Mouse (Mus musculus) kidney, embryonic 16.5 days (tissue): Measurements from ENCODE around the gene Slc2a1. TPM values are rescaled to one million over a fixed set of nuclear protein-coding genes. Genes with fewer than 3 reads are reported as not detected.

Experiments used
- ATAC-seq: fragments of 200-750 bp; cut with Nextera tagmentation; 2 replicates; pipeline ENCODE4 v1.8.0; 2017; ENCODE audit warnings: moderate TSS enrichment; ENCODE audit not compliant: low FRiP score, low TSS enrichment
- H3K27ac ChIP-seq: fragments of 300-500 bp; sonication (generic); 2 replicates; pipeline ENCODE4 v1.5.1; 2014; ENCODE audit warnings: low read length
- H3K27me3 ChIP-seq: fragments of 300-500 bp; sonication (generic); 2 replicates; pipeline ENCODE4 v1.6.1; 2014; ENCODE audit warnings: low read length, control low read depth, mixed read lengths; ENCODE audit not compliant: insufficient read depth
- H3K36me3 ChIP-seq: fragments of 300-500 bp; sonication (generic); 2 replicates; pipeline ENCODE4 v1.6.1; 2014; ENCODE audit warnings: low read length, control low read depth, mixed read lengths; ENCODE audit not compliant: insufficient read depth
- H3K4me1 ChIP-seq: fragments of 300-500 bp; sonication (generic); 2 replicates; pipeline ENCODE4 v1.6.1; 2014; ENCODE audit warnings: low read length, control low read depth, mixed read lengths; ENCODE audit not compliant: insufficient read depth
- H3K4me2 ChIP-seq: fragments of 300-500 bp; sonication (generic); replicated peaks from 2 replicates; pipeline ENCODE4 v1.6.1; 2014; ENCODE audit warnings: low read depth, low read length
- H3K4me3 ChIP-seq: fragments of 300-500 bp; sonication (generic); 2 replicates; pipeline ENCODE4 v1.5.1; 2014; ENCODE audit warnings: mild to moderate bottlenecking, low read length
- H3K9ac ChIP-seq: fragments of 300-500 bp; sonication (generic); replicated peaks from 2 replicates; pipeline ENCODE4 v1.6.1; 2014; ENCODE audit warnings: low read length
- H3K9me3 ChIP-seq: fragments of 300-500 bp; sonication (generic); 2 replicates; pipeline ENCODE4 v1.6.1; 2016; ENCODE audit warnings: low read length, control low read depth
- WGBS: fragments of 180-500 bp; shearing (Covaris S2); extraction: QIAGEN DNeasy Blood & Tissue Kit; methylation state at CpG from one replicate; pipeline ENCODE4 v1.1.7; 2014; 5-methylcytosine and 5-hydroxymethylcytosine counted together
- microRNA counts: library from miRNA; unstranded; fragments of <30 nt; microRNA quantifications from one replicate; lab custom pipeline; 2016
- microRNA-seq: library from miRNA; unstranded; fragments of <30 nt; microRNA quantifications from one replicate; pipeline ENCODE4, GENCODE M21; 2016
- polyA plus RNA-seq: library from polyadenylated mRNA; unstranded; fragments of >200 nt; fragmentation: Nextera tagmentation; extraction: Ambion mirVana; gene quantifications from 2 replicates; pipeline ENCODE4 v1.2.1, GENCODE M21; 2015

The Slc2a1 gene
- polyA plus RNA-seq, 1 experiment from 2014 or later: 98.6 TPM

GRCm38 (mm10) chr4:119181456-119181855 lies 72.9 kb downstream of the Slc2a1 start:
- Histone ChIP-seq H3K4me2 (no peak overlapping the region), H3K36me3 (no peaks in the 10 kb centered on the region), H3K4me3 (no peak overlapping the region), H3K9me3 (no peaks in the 10 kb centered on the region), H3K27ac (no peak overlapping the region), H3K4me1 (0 out of 2 replicates have a peak, but pooled peaks cover 7% of the 10 kb centered on the region), H3K9ac (no peak overlapping the region), H3K27me3 (no peaks in the 10 kb centered on the region)
- WGBS: 79% methylated on average over 9 of the region's 9 CpGs
- ATAC-seq: no peak

- Histone ChIP-seq H3K27ac (no peak overlapping the region), H3K4me2 (no peak overlapping the region), H3K36me3 (no peaks in the 10 kb centered on the region), H3K9ac (no peak overlapping the region), H3K9me3 (no peaks in the 10 kb centered on the region), H3K4me3 (no peak overlapping the region), H3K4me1 (0 out of 2 replicates have a peak, but pooled peaks cover under 1% of the 10 kb centered on the region), H3K27me3 (no peaks in the 10 kb centered on the region)
- WGBS: 61% methylated on average over 1 of the region's 1 CpGs
- no peak for ATAC-seq
These were observed 75.0 kb downstream of the Slc2a1 start for GRCm38 (mm10) chr4:119183525-119183924.

GRCm38 (mm10) chr4:119185771-119186170 lies 77.3 kb downstream of the Slc2a1 start:
- Histone ChIP-seq H3K36me3 (no peaks in the 10 kb centered on the region), H3K4me1 (no peaks in the 10 kb centered on the region), H3K4me3 (no peak overlapping the region), H3K9me3 (no peaks in the 10 kb centered on the region), H3K27ac (no peak overlapping the region), H3K9ac (no peak overlapping the region), H3K27me3 (no peaks in the 10 kb centered on the region), H3K4me2 (no peak overlapping the region)
- 81% methylated on average over 4 of the region's 4 CpGs for WGBS
- no peak for ATAC-seq

MicroRNAs within 50 kb of the gene (microRNA counts, 519-probe panel; counts per million panel counts)
- microRNA mmu-miR-1957 (lab: Ali Mortazavi, UCI): 1,557 counts per million, percentile 42 among the panel's probes with 10 or more counts

Small RNA genes within 50 kb of the gene (microRNA-seq; reads per million reads assigned to microRNA genes)
- gene Mir1957a: not detected

Other genes starting within 250 kb of the Slc2a1 start
- gene Olfr1331, start 244.1 kb upstream of the Slc2a1 start, polyA plus RNA-seq: not detected in 2 replicates
- gene Olfr1330, start 220.1 kb upstream of the Slc2a1 start, polyA plus RNA-seq: not detected in 2 replicates
- not detected in 2 replicates for gene Olfr1329, start 191.2 kb upstream of the Slc2a1 start, polyA plus RNA-seq
- gene Olfr1328, start 170.1 kb upstream of the Slc2a1 start, polyA plus RNA-seq: not detected in 2 replicates
- gene Lao1, start 147.1 kb upstream of the Slc2a1 start, polyA plus RNA-seq: not detected in 2 replicates
- 9.5 and 9.8 TPM in 2 replicates for gene Zfp691, start 65.5 kb downstream of the Slc2a1 start, polyA plus RNA-seq
- 1.4 and 1.8 TPM in 2 replicates for gene Ermap, start 81.3 kb downstream of the Slc2a1 start, polyA plus RNA-seq
- 121 and 125 TPM in 2 replicates for gene Svbp, start 86.6 kb downstream of the Slc2a1 start, polyA plus RNA-seq
- not detected in 2 replicates for gene Tmem269, start 109.5 kb downstream of the Slc2a1 start, polyA plus RNA-seq
- 31.1 and 33.7 TPM in 2 replicates for gene AU022252, start 124.0 kb downstream of the Slc2a1 start, polyA plus RNA-seq
- 35.8 and 36.0 TPM in 2 replicates for gene P3h1, start 124.2 kb downstream of the Slc2a1 start, polyA plus RNA-seq
- 22.4 and 24.4 TPM in 2 replicates for gene Cldn19, start 146.7 kb downstream of the Slc2a1 start, polyA plus RNA-seq
- gene Ybx1, start 185.9 kb downstream of the Slc2a1 start, polyA plus RNA-seq: 494 and 555 TPM in 2 replicates
- 88.6 and 93.5 TPM in 2 replicates for gene Ppih, start 211.8 kb downstream of the Slc2a1 start, polyA plus RNA-seq